Mouse (Mus musculus) C2C12 (cell line): ENCODE measurements around the gene Glis3.

Experiments used
- CEBPB ChIP-seq: IDR thresholded peaks from one replicate; pipeline ENCODE4 v1.6.1; 2011; ENCODE audit warnings: low read depth, mild to moderate bottlenecking, control low read depth, moderate library complexity
- CTCF ChIP-seq: IDR thresholded peaks from one replicate; pipeline ENCODE4 v1.5.1; 2011; ENCODE audit not compliant: control insufficient read depth, insufficient read depth, insufficient read length
- MAX ChIP-seq: IDR thresholded peaks from one replicate; pipeline ENCODE4 v1.6.1; 2011; ENCODE audit warnings: mild to moderate bottlenecking, control low read depth
- MYOD1 ChIP-seq: IDR thresholded peaks from one replicate; pipeline ENCODE4 v1.6.1; 2011; ENCODE audit warnings: low read depth; ENCODE audit not compliant: control insufficient read depth, insufficient read length

GRCm38 (mm10) chr19:28366766-28367165 is 313.1 kb downstream of the Glis3 start:
- TF ChIP-seq CTCF (no peak), MAX (no peak), CEBPB (no peak), MYOD1 (no peak)
